Mouse (Mus musculus) liver, postnatal 0 days (tissue): ENCODE measurements around the gene Ergic2. TPM values are rescaled to one million over a fixed set of nuclear protein-coding genes. Genes with fewer than 3 reads are reported as not detected.

Experiments
- ATAC-seq: fragments of 200-750 bp; cut with Nextera tagmentation; 2 replicates; pipeline ENCODE4 v1.8.0; 2017; ENCODE audit warnings: mild to moderate bottlenecking, moderate library complexity
- DNase-seq: peaks from one replicate; pipeline ENCODE4 v3.0.0-alpha.2; 2016
- H3K27ac ChIP-seq: fragments of 300-500 bp; sonication (generic); 2 replicates; pipeline ENCODE4 v1.5.1; 2014; ENCODE audit warnings: antibody characterized with exemption, moderate library complexity, mild to moderate bottlenecking, low read depth
- H3K27me3 ChIP-seq: fragments of 300-500 bp; sonication (generic); 2 replicates; pipeline ENCODE4 v1.6.1; 2014; ENCODE audit warnings: low read length, control low read depth, mixed read lengths; ENCODE audit not compliant: insufficient read depth
- H3K36me3 ChIP-seq: fragments of 300-500 bp; sonication (generic); replicated peaks from 2 replicates; pipeline ENCODE4 v1.6.1; 2014; ENCODE audit warnings: mild to moderate bottlenecking, control low read depth, low read length, moderate library complexity, mixed read lengths; ENCODE audit not compliant: insufficient read depth
- H3K4me1 ChIP-seq: fragments of 300-500 bp; sonication (generic); 2 replicates; pipeline ENCODE4 v1.6.1; 2014; ENCODE audit warnings: antibody characterized with exemption, mild to moderate bottlenecking, control low read depth; ENCODE audit not compliant: insufficient read depth
- H3K4me2 ChIP-seq: fragments of 300-500 bp; sonication (generic); 2 replicates; pipeline ENCODE4 v1.6.1; 2014; ENCODE audit warnings: low read depth, mild to moderate bottlenecking, low read length, moderate library complexity, mixed read lengths
- H3K4me3 ChIP-seq: fragments of 300-500 bp; sonication (generic); 2 replicates; pipeline ENCODE4 v1.5.1; 2014; ENCODE audit warnings: low read depth, low read length
- H3K9ac ChIP-seq: fragments of 300-500 bp; sonication (generic); replicated peaks from 2 replicates; pipeline ENCODE4 v1.6.1; 2014; ENCODE audit warnings: mild to moderate bottlenecking, moderate library complexity
- H3K9me3 ChIP-seq: fragments of 300-500 bp; sonication (generic); 2 replicates; pipeline ENCODE4 v1.6.1; 2016; ENCODE audit warnings: mild to moderate bottlenecking, control low read depth, low read length, mixed read lengths
- CTCF ChIP-seq: sonication (generic); IDR thresholded peaks from 2 replicates; pipeline ENCODE4 v1.5.1; 2016; ENCODE audit warnings: antibody characterized with exemption, low read depth
- EP300 ChIP-seq: IDR thresholded peaks from 2 replicates; pipeline ENCODE4 v1.6.1; 2016; ENCODE audit warnings: antibody characterized with exemption, low read depth, mild to moderate bottlenecking
- WGBS: fragments of 180-500 bp; shearing (Covaris S2); extraction: QIAGEN DNeasy Blood & Tissue Kit; methylation state at CpG from one replicate; pipeline ENCODE4 v1.1.7; 2014; ENCODE audit not compliant: insufficient replicate concordance; 5-methylcytosine and 5-hydroxymethylcytosine counted together
- polyA plus RNA-seq: library from polyadenylated mRNA; unstranded; fragments of >200 nt; fragmentation: Nextera tagmentation; extraction: Ambion mirVana; gene quantifications from 2 replicates; pipeline ENCODE4 v1.2.1, GENCODE M21; 2015

The Ergic2 gene
- polyA plus RNA-seq, 1 experiment from 2014 or later: 102 TPM

GRCm38 (mm10) chr6:148255395-148256053 is 43.4 kb upstream of the Ergic2 start:
- Histone ChIP-seq H3K9ac (no peak overlapping the region), H3K4me2 (no peak overlapping the region), H3K4me3 (no peak overlapping the region), H3K9me3 (no peaks in the 10 kb centered on the region), H3K4me1 (peaks cover 6% of the 10 kb centered on the region), H3K27me3 (no peaks in the 10 kb centered on the region), H3K36me3 (no peaks in the 10 kb centered on the region), H3K27ac (no peak overlapping the region)
- DNase-seq (no peak), ATAC-seq (no peak)
- TF ChIP-seq CTCF (no peak), EP300 (no peak)
- 57% methylated on average over 1 of the region's 1 CpGs for WGBS

GRCm38 (mm10) chr6:148249221-148249620 is 37.0 kb upstream of the Ergic2 start:
- no peak for DNase-seq
- 55% methylated on average over 3 of the region's 3 CpGs for WGBS
- H3K4me1 ChIP-seq: peaks cover 2% of the 10 kb centered on the region
- no peak overlapping the region for H3K4me2 ChIP-seq
- no peaks in the 10 kb centered on the region for H3K36me3 ChIP-seq
- ATAC-seq: no peak
- no peak overlapping the region for H3K4me3 ChIP-seq
- no peak for TF ChIP-seq EP300
- TF ChIP-seq CTCF: no peak
- no peak overlapping the region for H3K27ac ChIP-seq
- no peaks in the 10 kb centered on the region for H3K9me3 ChIP-seq
- H3K27me3 ChIP-seq: no peaks in the 10 kb centered on the region
- no peak overlapping the region for H3K9ac ChIP-seq

- peak; percentile 36 for DNase-seq
These were observed 36.5 kb upstream of the Ergic2 start for GRCm38 (mm10) chr6:148248625-148249024.

GRCm38 (mm10) chr6:148246544-148246943 is 34.4 kb upstream of the Ergic2 start:
- Histone ChIP-seq H3K27ac (no peak overlapping the region), H3K36me3 (no peaks in the 10 kb centered on the region), H3K4me3 (no peak overlapping the region), H3K9me3 (no peaks in the 10 kb centered on the region), H3K27me3 (no peaks in the 10 kb centered on the region), H3K9ac (no peak overlapping the region), H3K4me2 (no peak overlapping the region), H3K4me1 (no peaks in the 10 kb centered on the region)
- 71% methylated on average over 7 of the region's 7 CpGs for WGBS
- TF ChIP-seq EP300 (no peak), CTCF (no peak)
- no peak for ATAC-seq
- DNase-seq: no peak

More at GRCm38 (mm10) chr6:148248625-148249024, 36.5 kb upstream of the Ergic2 start:
- no peak overlapping the region for H3K4me2 ChIP-seq
- no peak overlapping the region for H3K27ac ChIP-seq
- no peak for ATAC-seq
- H3K27me3 ChIP-seq: no peaks in the 10 kb centered on the region
- no peaks in the 10 kb centered on the region for H3K36me3 ChIP-seq
- H3K4me3 ChIP-seq: no peak overlapping the region
- WGBS: 33% methylated on average over 2 of the region's 2 CpGs
- no peaks in the 10 kb centered on the region for H3K9me3 ChIP-seq
- no peaks in the 10 kb centered on the region; the same call in 1 of the 2 replicates for H3K4me1 ChIP-seq
- no peak for TF ChIP-seq EP300
- peak; percentile 62 for TF ChIP-seq CTCF
- H3K9ac ChIP-seq: no peak overlapping the region

- H3K9me3 ChIP-seq: no peaks in the 10 kb centered on the region
- ATAC-seq (peak; percentile 56; the same call in 1 of the 2 replicates), DNase-seq (no peak)
- H3K4me3 ChIP-seq: no peak overlapping the region
- H3K4me1 ChIP-seq: no peaks in the 10 kb centered on the region
- H3K4me2 ChIP-seq: no peak overlapping the region
- no peak overlapping the region for H3K27ac ChIP-seq
- WGBS: 69% methylated on average over 1 of the region's 1 CpGs
- no peaks in the 10 kb centered on the region for H3K27me3 ChIP-seq
- H3K36me3 ChIP-seq: no peaks in the 10 kb centered on the region
- TF ChIP-seq CTCF (no peak), EP300 (no peak)
- no peak overlapping the region for H3K9ac ChIP-seq
These were observed 32.7 kb upstream of the Ergic2 start for GRCm38 (mm10) chr6:148244836-148245235.

GRCm38 (mm10) chr6:148242304-148242703 is 30.1 kb upstream of the Ergic2 start:
- no peaks in the 10 kb centered on the region for H3K4me1 ChIP-seq
- no peaks in the 10 kb centered on the region for H3K27me3 ChIP-seq
- no peak overlapping the region for H3K9ac ChIP-seq
- no peak overlapping the region for H3K4me2 ChIP-seq
- H3K36me3 ChIP-seq: no peaks in the 10 kb centered on the region
- no peak for ATAC-seq
- no peak overlapping the region for H3K4me3 ChIP-seq
- 58% methylated on average over 3 of the region's 3 CpGs for WGBS
- no peaks in the 10 kb centered on the region for H3K9me3 ChIP-seq
- TF ChIP-seq CTCF (peak; percentile 47), EP300 (no peak)
- no peak for DNase-seq
- no peak overlapping the region for H3K27ac ChIP-seq
